ENCODE assay signal across 9 mouse cellular contexts in the genomic region with DNA sequence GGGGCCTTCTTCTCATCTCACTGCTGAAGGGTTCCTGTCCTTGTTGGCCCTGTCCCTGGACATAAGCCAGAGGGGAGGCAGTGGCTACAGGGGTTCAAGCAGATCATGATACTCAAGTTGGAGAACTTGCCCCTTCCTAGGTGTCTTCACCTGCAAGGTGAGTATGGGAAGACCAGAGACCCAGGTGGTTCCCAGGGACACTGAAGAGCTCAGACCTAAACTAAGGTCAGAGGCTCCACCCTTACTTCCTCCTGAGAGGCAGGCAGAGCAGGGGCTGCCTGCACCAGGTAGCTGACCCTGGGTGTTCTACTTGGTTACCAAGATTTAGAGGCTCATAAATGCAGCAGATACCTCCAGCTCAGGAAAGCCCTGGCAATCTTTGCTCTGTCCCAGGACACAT. TPM values are rescaled to one million over a fixed set of nuclear protein-coding genes. Genes with fewer than 3 reads are reported as not detected.
DNase-seq lines count a peak whose midpoint lies in the region; ATAC-seq lines count a peak whose summit lies in the region.
"Had no signal": no experiment of that assay in that cellular context is flagged by ENCODE, and none has a peak within 500 bp of the region (broad histone marks: within the 10 kb centered on the region; RNA-seq: fewer than 3 reads in every experiment).

No protein-coding gene starts in this region.

- peak overlapping the region; percentile 36; the same call in 1 of the 2 replicates for H3K9ac ChIP-seq in heart, embryonic 15.5 days
- H3K9ac ChIP-seq in neural tube, embryonic 12.5 days, result no peak overlapping the region
- H3K9ac ChIP-seq in intestine, embryonic 14.5 days (ENCODE audit: low read length), result peak overlapping the region; percentile 22; the same call in 1 of the 2 replicates
- no peak overlapping the region; the same call in 1 of the 2 replicates for H3K9ac ChIP-seq in stomach, embryonic 15.5 days

- peak overlapping the region; percentile 12; the same call in 1 of the 2 replicates for H3K4me3 ChIP-seq in heart, embryonic 15.5 days
- no peak overlapping the region for H3K4me3 ChIP-seq in neural tube, embryonic 12.5 days
- H3K4me3 ChIP-seq in intestine, embryonic 14.5 days (ENCODE audit: low read depth, low read length), result no peak overlapping the region
- H3K4me3 ChIP-seq in stomach, embryonic 15.5 days (replicated peaks), result no peak overlapping the region

- peaks cover 68% of the 10 kb centered on the region for H3K36me3 ChIP-seq in heart, embryonic 15.5 days
- H3K36me3 ChIP-seq in neural tube, embryonic 12.5 days, result peaks cover 62% of the 10 kb centered on the region
- H3K36me3 ChIP-seq in intestine, embryonic 14.5 days (ENCODE audit: control insufficient read depth, insufficient read depth, low read length), result peaks cover 69% of the 10 kb centered on the region
- H3K36me3 ChIP-seq in stomach, embryonic 15.5 days, result peaks cover 58% of the 10 kb centered on the region

- H3K9me3 ChIP-seq in heart, embryonic 15.5 days (replicated peaks), result no peaks in the 10 kb centered on the region
- H3K9me3 ChIP-seq in neural tube, embryonic 12.5 days, result no peaks in the 10 kb centered on the region
- no peaks in the 10 kb centered on the region for H3K9me3 ChIP-seq in intestine, embryonic 14.5 days (ENCODE audit: control insufficient read depth, low read length)
- no peaks in the 10 kb centered on the region for H3K9me3 ChIP-seq in stomach, embryonic 15.5 days

- peak overlapping the region; percentile 37 for H3K4me2 ChIP-seq in heart, embryonic 15.5 days
- H3K4me2 ChIP-seq in neural tube, embryonic 12.5 days (replicated peaks), result peak overlapping the region; percentile 16
- peak overlapping the region; percentile 20; the same call in 1 of the 2 replicates for H3K4me2 ChIP-seq in intestine, embryonic 14.5 days (ENCODE audit: low read length)
- H3K4me2 ChIP-seq in stomach, embryonic 15.5 days, result peak overlapping the region; percentile 14

- DNase-seq in heart, postnatal 25 days (ENCODE audit: low spot score), result no peak
- no peak for DNase-seq in neural tube, embryonic 10.5 days (ENCODE audit: extremely low spot score, low spot score)
- no peak for DNase-seq in intestine, embryonic 14.5 days (ENCODE audit: low spot score)
- no peak for DNase-seq in embryo, embryonic 10 days (ENCODE audit: low spot score)
- DNase-seq in embryo, embryonic 10.5 days (ENCODE audit: low spot score), result no peak

- H3K4me1 ChIP-seq in heart, embryonic 15.5 days (replicated peaks), result peaks cover 44% of the 10 kb centered on the region
- H3K4me1 ChIP-seq in neural tube, embryonic 12.5 days, result peaks cover 29% of the 10 kb centered on the region
- H3K4me1 ChIP-seq in intestine, embryonic 14.5 days (replicated peaks; ENCODE audit: control insufficient read depth, insufficient read depth, low read length), result peaks cover 35% of the 10 kb centered on the region; the same call in 1 of the 2 replicates
- H3K4me1 ChIP-seq in stomach, embryonic 15.5 days, result peaks cover 39% of the 10 kb centered on the region

- peak overlapping the region; percentile 40 for H3K27ac ChIP-seq in heart, embryonic 15.5 days
- H3K27ac ChIP-seq in neural tube, embryonic 12.5 days, result no peak overlapping the region
- no peak overlapping the region for H3K27ac ChIP-seq in intestine, embryonic 14.5 days (ENCODE audit: low read depth)
- 0 out of 2 replicates have a peak overlapping the region, but pooled peaks have one; percentile 41 for H3K27ac ChIP-seq in stomach, embryonic 15.5 days

- no peaks in the 10 kb centered on the region for H3K27me3 ChIP-seq in heart, embryonic 15.5 days
- no peaks in the 10 kb centered on the region for H3K27me3 ChIP-seq in neural tube, embryonic 12.5 days (replicated peaks)
- H3K27me3 ChIP-seq in intestine, embryonic 14.5 days (replicated peaks; ENCODE audit: control insufficient read depth, insufficient read depth, low read length), result no peaks in the 10 kb centered on the region
- H3K27me3 ChIP-seq in stomach, embryonic 15.5 days (replicated peaks), result no peaks in the 10 kb centered on the region

- intact Hi-C loops in heart, postnatal 25 days (cut with DNase I), result loop anchor here (2.0 kb wide), 1 partner anchor 17 kb away; no protein-coding TSS in a partner anchor

- ATAC-seq in heart, embryonic 15.5 days (replicated peaks; ENCODE audit: insufficient number of reproducible peaks, insufficient read depth, low FRiP score, low read depth), result no peak
- no peak for ATAC-seq in neural tube, embryonic 12.5 days (ENCODE audit: low FRiP score, low read depth)
- ATAC-seq in intestine, embryonic 14.5 days (replicated peaks; ENCODE audit: low FRiP score, low TSS enrichment, low read depth), result no peak
- ATAC-seq in stomach, embryonic 15.5 days (ENCODE audit: insufficient read depth, low FRiP score, low read depth), result no peak

RNA-seq across cellular contexts. Expression of a gene that starts 2.3 kb away (rescaled TPM):
- polyA plus RNA-seq in heart, embryonic 15.5 days (2015; fragmentation: Nextera tagmentation; extraction: Ambion mirVana), result 794 and 808 TPM in 2 replicates
- 100 to 1,000 TPM; 517 to 569 TPM for total RNA-seq in heart, postnatal 25 days (2021)
- 1,089 and 1,117 TPM in 2 replicates for polyA plus RNA-seq in neural tube, embryonic 12.5 days (2016; fragmentation: Nextera tagmentation; extraction: Ambion mirVana)
- polyA plus RNA-seq in intestine, embryonic 14.5 days (2014; fragmentation: Nextera tagmentation; extraction: Ambion mirVana), result 1,923 and 1,961 TPM in 2 replicates
- 1,420 and 1,462 TPM in 2 replicates for polyA plus RNA-seq in stomach, embryonic 15.5 days (2015; fragmentation: Nextera tagmentation; extraction: Ambion mirVana)

RNA-seq across cellular contexts. Expression of a gene that starts 6.6 kb away (rescaled TPM):
- 697 and 762 TPM in 2 replicates for polyA plus RNA-seq in heart, embryonic 15.5 days (2015; fragmentation: Nextera tagmentation; extraction: Ambion mirVana)
- total RNA-seq in heart, postnatal 25 days (2021), result 100 to 1,000 TPM; 613 to 620 TPM
- polyA plus RNA-seq in neural tube, embryonic 12.5 days (2016; fragmentation: Nextera tagmentation; extraction: Ambion mirVana), result 974 and 1,017 TPM in 2 replicates
- 1,687 and 1,710 TPM in 2 replicates for polyA plus RNA-seq in intestine, embryonic 14.5 days (2014; fragmentation: Nextera tagmentation; extraction: Ambion mirVana)
- polyA plus RNA-seq in stomach, embryonic 15.5 days (2015; fragmentation: Nextera tagmentation; extraction: Ambion mirVana), result 1,296 and 1,308 TPM in 2 replicates

RNA-seq across cellular contexts. Expression of a gene that starts 14.1 kb away (rescaled TPM):
- 0.22 TPM in 1 of 2 replicates, not detected in the other for polyA plus RNA-seq in heart, embryonic 15.5 days (2015; fragmentation: Nextera tagmentation; extraction: Ambion mirVana)
- not detected for total RNA-seq in heart, postnatal 25 days (2021)
- not detected in 2 replicates for polyA plus RNA-seq in neural tube, embryonic 12.5 days (2016; fragmentation: Nextera tagmentation; extraction: Ambion mirVana)
- 0.72 and 0.81 TPM in 2 replicates for polyA plus RNA-seq in intestine, embryonic 14.5 days (2014; fragmentation: Nextera tagmentation; extraction: Ambion mirVana)
- 0.42 TPM in 1 of 2 replicates, not detected in the other for polyA plus RNA-seq in stomach, embryonic 15.5 days (2015; fragmentation: Nextera tagmentation; extraction: Ambion mirVana)
- polyA plus RNA-seq: erythroblast, embryonic 14.5 days had no signal

RNA-seq across cellular contexts. Expression of a gene that starts 14.3 kb away (rescaled TPM):
- 1.5 and 2.2 TPM in 2 replicates for polyA plus RNA-seq in heart, embryonic 15.5 days (2015; fragmentation: Nextera tagmentation; extraction: Ambion mirVana)
- 10 to 100 TPM in 1 of 2 experiments, 1 to 10 TPM in 1; 5.3 to 15.0 TPM for total RNA-seq in heart, postnatal 25 days (2021)
- polyA plus RNA-seq in neural tube, embryonic 12.5 days (2016; fragmentation: Nextera tagmentation; extraction: Ambion mirVana), result 1.0 and 1.3 TPM in 2 replicates
- 1.3 and 2.1 TPM in 2 replicates for polyA plus RNA-seq in intestine, embryonic 14.5 days (2014; fragmentation: Nextera tagmentation; extraction: Ambion mirVana)
- 2.2 and 2.5 TPM in 2 replicates for polyA plus RNA-seq in stomach, embryonic 15.5 days (2015; fragmentation: Nextera tagmentation; extraction: Ambion mirVana)

RNA-seq across cellular contexts. Expression of a gene that starts 18.3 kb away (rescaled TPM):
- polyA plus RNA-seq in heart, embryonic 15.5 days (2015; fragmentation: Nextera tagmentation; extraction: Ambion mirVana), result 52.5 and 62.7 TPM in 2 replicates
- total RNA-seq in heart, postnatal 25 days (2021), result 10 to 100 TPM; 66.1 to 71.7 TPM
- polyA plus RNA-seq in neural tube, embryonic 12.5 days (2016; fragmentation: Nextera tagmentation; extraction: Ambion mirVana), result 14.1 and 15.7 TPM in 2 replicates
- polyA plus RNA-seq in intestine, embryonic 14.5 days (2014; fragmentation: Nextera tagmentation; extraction: Ambion mirVana), result 64.1 and 65.1 TPM in 2 replicates
- polyA plus RNA-seq in stomach, embryonic 15.5 days (2015; fragmentation: Nextera tagmentation; extraction: Ambion mirVana), result 92.1 and 94.1 TPM in 2 replicates

Comparison
In these comparisons a context has a peak if more than half of its experiments do, and no peak if none do; other contexts are left out.
1. H3K27ac ChIP-seq: peak in heart, embryonic 15.5 days (single experiment) and stomach, embryonic 15.5 days (single experiment); none in neural tube, embryonic 12.5 days (single experiment) and intestine, embryonic 14.5 days (single experiment).
2. H3K9ac ChIP-seq: peak in heart, embryonic 15.5 days (single experiment) and intestine, embryonic 14.5 days (single experiment); none in neural tube, embryonic 12.5 days (single experiment) and stomach, embryonic 15.5 days (single experiment).
3. Peak in every context shown above with its lines, with median percentiles within 50 percentile points of each other: H3K4me2 ChIP-seq.